In the genomic region with DNA sequence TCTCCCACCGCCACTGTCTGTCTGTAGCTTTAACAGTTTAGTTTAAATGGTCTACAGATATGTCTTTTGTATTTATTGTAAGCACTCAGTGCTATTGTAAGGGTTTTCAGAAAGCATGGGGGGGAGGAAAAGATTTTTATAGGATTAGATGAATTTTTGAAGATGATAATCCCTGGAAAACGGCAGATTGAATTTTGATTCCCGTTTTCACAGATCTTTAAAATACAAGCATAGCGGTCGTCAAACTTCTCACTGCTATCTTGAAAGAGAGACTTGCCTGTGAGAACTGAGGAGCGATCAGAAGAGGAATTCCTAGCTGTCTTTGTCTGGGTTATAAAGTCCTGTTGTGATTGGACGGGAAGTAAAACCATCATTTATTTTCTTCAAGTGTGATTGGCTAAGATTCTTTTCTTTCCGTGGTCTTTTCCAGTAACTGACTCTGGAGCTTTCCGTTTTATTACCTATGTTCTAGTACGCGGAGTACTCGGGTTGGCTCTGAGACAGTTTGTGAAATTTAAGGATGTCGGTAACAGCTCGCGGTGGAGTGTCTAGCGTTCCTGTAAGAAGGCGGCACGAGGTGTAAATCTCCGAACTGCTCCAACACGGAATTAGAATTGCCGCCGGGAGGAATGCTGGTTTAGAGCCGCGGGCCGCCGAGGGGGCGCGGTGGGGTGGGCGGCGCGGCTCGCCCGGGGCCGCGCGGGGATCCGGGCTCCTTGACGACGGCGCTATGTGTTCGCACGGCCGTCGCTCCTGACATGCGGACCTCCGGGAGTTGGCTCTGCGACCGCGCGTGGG, we compare ENCODE assay signal across 8 mouse cellular contexts. TPM values are rescaled to one million over a fixed set of nuclear protein-coding genes. Genes with fewer than 3 reads are reported as not detected.
DNase-seq lines count a peak whose midpoint lies in the region; ATAC-seq and TF ChIP-seq lines count a peak whose summit lies in the region.

No protein-coding gene starts in this region.

- no peaks in the 10 kb centered on the region for H3K9me3 ChIP-seq in heart, embryonic 11.5 days (replicated peaks; ENCODE audit: control insufficient read depth, low read length)
- no peaks in the 10 kb centered on the region for H3K9me3 ChIP-seq in kidney, embryonic 14.5 days (ENCODE audit: control insufficient read depth, low read length)
- H3K9me3 ChIP-seq in liver, embryonic 11.5 days (ENCODE audit: control insufficient read depth, low read length) = no peaks in the 10 kb centered on the region

- H3K9ac ChIP-seq in heart, embryonic 11.5 days (ENCODE audit: low read depth, low read length) = peak overlapping the region; percentile 89
- H3K9ac ChIP-seq in kidney, embryonic 14.5 days (ENCODE audit: low read depth, low read length) = peak overlapping the region; percentile 84
- H3K9ac ChIP-seq in liver, embryonic 11.5 days (ENCODE audit: low read depth, low read length) = peak overlapping the region; percentile 71

- no peaks in the 10 kb centered on the region for H3K27me3 ChIP-seq in heart, embryonic 11.5 days (ENCODE audit: control insufficient read depth, insufficient read depth, low read length)
- H3K27me3 ChIP-seq in kidney, embryonic 14.5 days (ENCODE audit: control insufficient read depth, insufficient read depth, low read length) = no peaks in the 10 kb centered on the region
- no peaks in the 10 kb centered on the region; the same call in 1 of the 2 replicates for H3K27me3 ChIP-seq in liver, embryonic 11.5 days (replicated peaks; ENCODE audit: control insufficient read depth, insufficient read depth, low read length)
- no peaks in the 10 kb centered on the region for H3K27me3 ChIP-seq in myocyte (ENCODE audit: control insufficient read depth, insufficient read depth, insufficient read length)

- peaks cover 48% of the 10 kb centered on the region for H3K79me2 ChIP-seq in myocyte (ENCODE audit: control insufficient read depth, insufficient read depth)

- H3K4me3 ChIP-seq in embryonic fibroblast, embryonic 13.5 days (ENCODE audit: insufficient read depth, low read length) = peak overlapping the region; percentile 54
- peak overlapping the region; percentile 93 for H3K4me3 ChIP-seq in heart, embryonic 11.5 days (ENCODE audit: low read depth, low read length)
- peak overlapping the region; percentile 92 for H3K4me3 ChIP-seq in kidney, embryonic 14.5 days (ENCODE audit: low read length)
- peak overlapping the region; percentile 64 for H3K4me3 ChIP-seq in liver, embryonic 11.5 days (ENCODE audit: low read depth, low read length)
- no peak overlapping the region for H3K4me3 ChIP-seq in myocyte

- H3K36me3 ChIP-seq in heart, embryonic 11.5 days (ENCODE audit: control insufficient read depth, insufficient read depth, low read length) = no peaks in the 10 kb centered on the region
- H3K36me3 ChIP-seq in kidney, embryonic 14.5 days (ENCODE audit: control insufficient read depth, insufficient read depth, low read length) = no peaks in the 10 kb centered on the region
- H3K36me3 ChIP-seq in liver, embryonic 11.5 days (ENCODE audit: control insufficient read depth, insufficient read depth, low read length) = no peaks in the 10 kb centered on the region
- no peaks in the 10 kb centered on the region for H3K36me3 ChIP-seq in myocyte (ENCODE audit: control insufficient read depth, insufficient read depth)

- no peak for TF ChIP-seq CTCF in embryonic fibroblast, embryonic 13.5 days (IDR thresholded peaks at IDR 0.05; ENCODE audit: borderline replicate concordance, insufficient read depth, low read length)

- peak; percentile 80 for DNase-seq in 3T3-L1 (ENCODE audit: low read depth, low spot score)
- peak; percentile 11 for DNase-seq in T-cell, adult 2 months (ENCODE audit: low spot score)
- peak; percentile 55 for DNase-seq in liver, embryonic 11.5 days (ENCODE audit: low spot score)

- peak overlapping the region; percentile 53 for H3ac ChIP-seq in myocyte (ENCODE audit: control insufficient read depth, insufficient read length)

- peak overlapping the region; percentile 96 for H3K4me2 ChIP-seq in heart, embryonic 11.5 days
- peak overlapping the region; percentile 92 for H3K4me2 ChIP-seq in kidney, embryonic 14.5 days (replicated peaks; ENCODE audit: low read depth, low read length)
- H3K4me2 ChIP-seq in liver, embryonic 11.5 days = peak overlapping the region; percentile 100
- H3K4me2 ChIP-seq in myocyte (ENCODE audit: low read depth) = peak overlapping the region; percentile 93

- peak overlapping the region; percentile 70 for H3K27ac ChIP-seq in embryonic fibroblast, embryonic 13.5 days (ENCODE audit: insufficient read depth, low read length)
- peak overlapping the region; percentile 66 for H3K27ac ChIP-seq in heart, embryonic 11.5 days (ENCODE audit: low read depth, low read length)
- peak overlapping the region; percentile 85 for H3K27ac ChIP-seq in kidney, embryonic 14.5 days (ENCODE audit: low read depth, low read length)
- peak overlapping the region; percentile 46; the same call in 1 of the 2 replicates for H3K27ac ChIP-seq in liver, embryonic 11.5 days (ENCODE audit: low read depth, low read length)

- ATAC-seq in heart, embryonic 11.5 days (replicated peaks; ENCODE audit: insufficient number of reproducible peaks, low FRiP score, low TSS enrichment) = peak; percentile 59; the same call in 1 of the 2 replicates
- ATAC-seq in kidney, embryonic 14.5 days (ENCODE audit: low FRiP score, low TSS enrichment) = peak; percentile 81
- ATAC-seq in liver, embryonic 11.5 days (replicated peaks; ENCODE audit: low FRiP score) = peak; percentile 32
- no peak for ATAC-seq in monocyte, adult 5-6 weeks (replicated peaks; ENCODE audit: insufficient number of reproducible peaks, low FRiP score, low TSS enrichment, poor library complexity, severe bottlenecking)

- no peak for TF ChIP-seq POLR2A in embryonic fibroblast, embryonic 13.5 days (IDR thresholded peaks at IDR 0.05; ENCODE audit: low read depth, low read length)
- TF ChIP-seq POLR2A in myocyte (IDR thresholded peaks at IDR 0.05; ENCODE audit: insufficient read length, low read depth) = no peak

- peaks cover 2% of the 10 kb centered on the region; the same call in 1 of the 2 replicates for H3K4me1 ChIP-seq in embryonic fibroblast, embryonic 13.5 days (ENCODE audit: control insufficient read depth, insufficient read depth, low read length)
- peaks cover 25% of the 10 kb centered on the region for H3K4me1 ChIP-seq in heart, embryonic 11.5 days (ENCODE audit: control insufficient read depth, insufficient read depth, low read length)
- H3K4me1 ChIP-seq in kidney, embryonic 14.5 days (ENCODE audit: control insufficient read depth, insufficient read depth, low read length) = peaks cover 24% of the 10 kb centered on the region
- H3K4me1 ChIP-seq in liver, embryonic 11.5 days (replicated peaks; ENCODE audit: control insufficient read depth, insufficient read depth, low read length) = peaks cover 6% of the 10 kb centered on the region; the same call in 1 of the 2 replicates

- WGBS in heart, embryonic 11.5 days (ENCODE audit: insufficient replicate concordance) = under 1% methylated on average over 44 of the region's 50 CpGs
- WGBS in kidney, embryonic 14.5 days = 1% methylated on average over 49 of the region's 50 CpGs
- WGBS in liver, embryonic 11.5 days = 2% methylated on average over 48 of the region's 50 CpGs

TF ChIP-seq in myocyte, 11 proteins besides CTCF, POLR2A, EP300 and RAD21:
- TF ChIP-seq E2F4 (IDR thresholded peaks at IDR 0.05; ENCODE audit: insufficient read depth) (no peak), REST (IDR thresholded peaks at IDR 0.05; ENCODE audit: insufficient read depth, insufficient read length) (no peak), MAX (IDR thresholded peaks at IDR 0.05; ENCODE audit: low read depth) (no peak), TCF3 (IDR thresholded peaks at IDR 0.05; ENCODE audit: insufficient read length, low read depth) (no peak), TCF12 (IDR thresholded peaks at IDR 0.05; ENCODE audit: insufficient read depth, poor library complexity, severe bottlenecking) (no peak), SRF (IDR thresholded peaks at IDR 0.05; ENCODE audit: control insufficient read depth, insufficient read length, low read depth) (no peak), USF1 (IDR thresholded peaks at IDR 0.05; ENCODE audit: low read depth) (no peak), MYOD1 (IDR thresholded peaks at IDR 0.05; ENCODE audit: control insufficient read depth in 1 of 3, insufficient read length in 2 of 3, low read depth in 2 of 3) (no peak), POLR2AphosphoS2 (IDR thresholded peaks at IDR 0.05; ENCODE audit: insufficient read length, low read depth) (no peak), MYOG (IDR thresholded peaks at IDR 0.05; ENCODE audit: control insufficient read depth in 1 of 3, insufficient read depth in 1 of 3, insufficient read length in 2 of 3, low read depth in 2 of 3) (no peak), CEBPB (IDR thresholded peaks at IDR 0.05; ENCODE audit: insufficient read depth, poor library complexity, severe bottlenecking) (no peak)

RNA-seq across cellular contexts. Expression of gene Reep3, which starts 29.5 kb away (rescaled TPM):
- polyA plus RNA-seq in embryonic fibroblast, embryonic 13.5 days (2011; ENCODE audit: insufficient read length, low read depth, missing spikeins) = 71.6 and 76.0 TPM in 2 replicates
- 21.5 and 23.7 TPM in 2 replicates for polyA plus RNA-seq in heart, embryonic 11.5 days (2014; fragmentation: Nextera tagmentation; extraction: Ambion mirVana)
- 43.5 and 50.6 TPM in 2 replicates for polyA plus RNA-seq in kidney, embryonic 14.5 days (2014; fragmentation: Nextera tagmentation; extraction: Ambion mirVana)
- polyA plus RNA-seq in liver, embryonic 11.5 days (2014; fragmentation: Nextera tagmentation; extraction: Ambion mirVana) = 11.5 and 12.4 TPM in 2 replicates
- polyA plus RNA-seq in myocyte (2012; fragmentation: generic; extraction: Trizol) = 13.0 TPM
- total RNA-seq in monocyte, adult 5-6 weeks (2017) = 12.9 to 19.6 TPM (median 19.1 TPM) in 3 replicates

RNA-seq across cellular contexts. Expression of gene Jmjd1c, which starts 30.3 kb away (rescaled TPM):
- polyA plus RNA-seq in embryonic fibroblast, embryonic 13.5 days (2011; ENCODE audit: insufficient read length, low read depth, missing spikeins) = 34.1 and 40.2 TPM in 2 replicates
- 31.7 and 39.5 TPM in 2 replicates for polyA plus RNA-seq in heart, embryonic 11.5 days (2014; fragmentation: Nextera tagmentation; extraction: Ambion mirVana)
- 51.1 and 54.9 TPM in 2 replicates for polyA plus RNA-seq in kidney, embryonic 14.5 days (2014; fragmentation: Nextera tagmentation; extraction: Ambion mirVana)
- polyA plus RNA-seq in liver, embryonic 11.5 days (2014; fragmentation: Nextera tagmentation; extraction: Ambion mirVana) = 26.0 and 31.6 TPM in 2 replicates
- 5.6 TPM for polyA plus RNA-seq in myocyte (2012; fragmentation: generic; extraction: Trizol)
- total RNA-seq in monocyte, adult 5-6 weeks (2017) = 110 to 165 TPM (median 124 TPM) in 3 replicates

Comparison
In these comparisons a context has a peak if more than half of its experiments do, and no peak if none do; other contexts are left out.
1. DNase-seq: peak in every context shown above with its lines; median percentile 80 in 3T3-L1; 55 in liver, embryonic 11.5 days; 11 in T-cell, adult 2 months.